Mouse (Mus musculus) olfactory bulb, adult 2 months (tissue): Measurements from ENCODE around the gene Arcn1. TPM values are rescaled to one million over a fixed set of nuclear protein-coding genes. Genes with fewer than 3 reads are reported as not detected.
A peak's percentile ranks its signal among the peaks of the same experiment; 100 is the strongest.

Experiments
- H3K27ac ChIP-seq: fragments of 200-500 bp; 2 replicates; pipeline ENCODE4 v1.5.1; 2012; ENCODE audit warnings: low read depth, low read length; ENCODE audit not compliant: insufficient read depth
- H3K4me1 ChIP-seq: fragments of 200-500 bp; 2 replicates; pipeline ENCODE4 v1.6.1; 2012; ENCODE audit warnings: low read length; ENCODE audit not compliant: control insufficient read depth, insufficient read depth
- H3K4me3 ChIP-seq: fragments of 200-500 bp; 2 replicates; pipeline ENCODE4 v1.5.1; 2012; ENCODE audit warnings: mild to moderate bottlenecking, low read depth, low read length, moderate library complexity; ENCODE audit not compliant: insufficient read depth
- CTCF ChIP-seq: fragments of 200-500 bp; IDR thresholded peaks from 2 replicates; pipeline ENCODE4 v1.5.1; 2012; ENCODE audit warnings: low read depth, mild to moderate bottlenecking, low read length, moderate library complexity; ENCODE audit not compliant: insufficient read depth
- POLR2A ChIP-seq: fragments of 200-500 bp; IDR thresholded peaks from 2 replicates; pipeline ENCODE4 v1.6.1; 2012; ENCODE audit warnings: mild to moderate bottlenecking, low read depth, low read length, moderate library complexity; ENCODE audit not compliant: insufficient read depth
- WGBS: fragments of 180-500 bp; shearing (Covaris S2); methylation state at CpG from one replicate; pipeline ENCODE4 v1.1.7; 2018; 5-methylcytosine and 5-hydroxymethylcytosine counted together
- polyA plus RNA-seq: library from polyadenylated mRNA; stranded (reverse); fragments of >200 nt; gene quantifications from 2 replicates; pipeline ENCODE4 v1.2.4, GENCODE M21; 2012; ENCODE audit warnings: low replicate concordance; ENCODE audit not compliant: missing spikeins, insufficient read depth, insufficient read length

The Arcn1 gene
- polyA plus RNA-seq, 1 experiment: 192 TPM

DNA sequence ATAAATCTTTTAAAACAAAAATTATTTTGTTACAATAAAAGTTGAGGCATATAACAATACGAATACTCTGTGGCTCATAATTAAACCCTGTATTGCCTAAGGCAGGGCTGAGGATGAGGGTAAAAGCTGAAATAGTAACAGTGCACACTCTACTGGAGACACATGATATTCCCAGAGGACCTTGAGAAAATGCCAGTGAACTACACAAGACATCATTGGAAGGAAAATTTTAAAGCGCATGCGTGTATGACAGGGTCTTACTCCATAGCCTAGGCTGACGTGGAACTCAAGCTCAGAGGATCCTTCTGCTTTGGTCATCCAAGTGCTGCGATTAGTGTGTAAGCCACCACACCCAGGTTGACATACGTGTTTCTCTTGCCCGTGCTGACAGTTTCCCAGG lies 19.2 kb downstream of the Arcn1 start:
- Histone ChIP-seq H3K4me3 (no peak overlapping the region), H3K4me1 (peaks cover 4% of the 10 kb centered on the region; the same call in 1 of the 2 replicates), H3K27ac (peak overlapping the region; percentile 57)
- TF ChIP-seq POLR2A (no peak), CTCF (no peak)
- WGBS: 79% methylated on average over 7 of the region's 7 CpGs

DNA sequence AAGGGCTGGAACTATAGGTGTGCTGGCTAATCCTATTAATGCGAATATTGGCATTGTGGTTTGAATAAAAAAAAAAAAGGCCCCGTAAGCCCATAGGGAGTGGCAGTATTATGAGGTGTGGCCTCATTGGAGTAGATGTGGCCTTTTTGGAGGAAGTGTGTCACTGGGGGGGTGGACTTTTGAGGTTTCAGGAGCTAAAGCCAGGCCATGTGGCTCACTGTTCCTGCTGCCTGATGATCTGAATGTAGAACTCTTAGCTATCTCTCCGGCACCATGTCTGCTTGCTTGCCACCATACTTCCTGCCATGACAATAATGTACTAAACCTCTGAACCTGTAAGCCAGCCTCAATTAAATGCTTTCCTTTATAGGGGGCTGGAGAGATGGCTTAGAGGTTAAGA lies 20.3 kb downstream of the Arcn1 start:
- peak overlapping the region; percentile 64 for H3K27ac ChIP-seq
- TF ChIP-seq CTCF (no peak), POLR2A (no peak)
- 52% methylated on average over 3 of the region's 3 CpGs for WGBS
- peaks cover 4% of the 10 kb centered on the region; the same call in 1 of the 2 replicates for H3K4me1 ChIP-seq
- no peak overlapping the region for H3K4me3 ChIP-seq

DNA sequence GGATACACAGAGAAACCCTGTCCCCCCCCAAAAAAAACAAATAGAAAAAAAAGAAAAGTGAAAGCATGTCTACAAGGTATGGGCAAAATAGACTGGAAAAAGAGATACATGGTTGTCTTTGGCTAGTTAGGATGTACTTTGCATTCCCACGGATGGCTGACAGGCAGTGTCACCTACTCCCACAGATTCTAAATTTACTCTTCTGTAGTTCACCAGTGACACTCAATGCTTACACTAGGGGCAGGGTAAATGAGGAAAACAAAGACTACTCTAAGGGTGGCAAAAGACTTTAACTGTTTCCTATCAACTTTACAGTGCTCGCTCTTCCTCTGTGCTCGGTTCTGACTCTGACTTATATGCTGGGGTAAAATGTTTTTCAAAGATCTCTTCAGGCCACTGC lies 21.0 kb downstream of the Arcn1 start:
- WGBS: 32% methylated on average over 3 of the region's 3 CpGs
- no peak overlapping the region; the same call in 1 of the 2 replicates for H3K27ac ChIP-seq

DNA sequence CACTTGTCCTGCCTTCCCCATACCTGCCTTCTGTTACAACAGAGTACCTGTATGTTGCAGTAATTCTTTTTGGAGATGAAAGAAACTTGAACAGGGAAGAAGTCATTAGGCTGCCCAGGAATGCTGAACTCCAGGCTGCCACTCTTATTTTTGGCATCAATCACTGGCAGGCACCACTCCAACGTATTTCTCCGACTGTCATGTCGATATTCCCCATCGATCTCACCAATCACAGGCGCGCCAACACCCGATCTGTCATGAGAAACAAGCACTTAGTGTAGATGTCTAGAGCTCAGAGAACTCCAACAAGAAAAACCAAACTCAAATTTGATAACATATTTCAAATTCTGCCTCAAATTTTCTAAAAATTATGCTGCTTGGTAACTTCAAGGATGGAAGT lies 22.3 kb downstream of the Arcn1 start:
- 83% methylated on average over 7 of the region's 7 CpGs for WGBS
- Histone ChIP-seq H3K4me3 (no peak overlapping the region), H3K4me1 (peaks cover 4% of the 10 kb centered on the region; the same call in 1 of the 2 replicates)

More for the DNA sequence above, 21.0 kb downstream of the Arcn1 start:
- Histone ChIP-seq H3K4me1 (peaks cover 4% of the 10 kb centered on the region; the same call in 1 of the 2 replicates), H3K4me3 (no peak overlapping the region)
- TF ChIP-seq CTCF: no peak
- no peak for TF ChIP-seq POLR2A

DNA sequence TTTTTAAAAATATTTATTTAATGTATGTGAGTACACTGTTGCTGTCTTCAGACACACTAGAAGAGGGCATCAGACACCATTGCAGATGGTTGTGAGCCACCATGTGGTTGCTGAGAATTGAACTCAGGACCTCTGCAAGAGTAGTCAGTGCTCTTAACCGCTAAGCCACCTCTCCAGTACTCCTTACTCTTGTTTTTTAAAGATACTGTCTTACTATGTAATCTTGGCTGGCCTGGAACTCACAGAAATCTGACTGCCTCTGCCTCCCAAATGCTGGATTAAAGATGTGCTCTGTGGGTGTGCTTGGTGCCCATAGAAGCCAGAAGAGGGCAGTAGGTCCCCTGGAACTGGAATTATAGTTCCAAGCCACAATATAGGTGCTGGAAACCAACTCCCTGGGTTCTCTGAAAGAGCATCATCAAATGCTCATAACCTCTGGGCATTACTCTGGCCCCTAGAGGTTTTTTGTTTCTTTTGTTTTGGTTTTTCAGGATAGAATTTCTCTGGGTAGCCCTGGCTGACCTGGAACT lies 26.9 kb downstream of the Arcn1 start:
- Histone ChIP-seq H3K4me3 (no peak overlapping the region), H3K4me1 (peaks cover 10% of the 10 kb centered on the region), H3K27ac (no peak overlapping the region)
- TF ChIP-seq CTCF: no peak
- no peak for TF ChIP-seq POLR2A
- 93% methylated on average over 1 of the region's 1 CpGs for WGBS

More for the DNA sequence above, 22.3 kb downstream of the Arcn1 start:
- TF ChIP-seq CTCF: no peak
- no peak for TF ChIP-seq POLR2A
- H3K27ac ChIP-seq: no peak overlapping the region

DNA sequence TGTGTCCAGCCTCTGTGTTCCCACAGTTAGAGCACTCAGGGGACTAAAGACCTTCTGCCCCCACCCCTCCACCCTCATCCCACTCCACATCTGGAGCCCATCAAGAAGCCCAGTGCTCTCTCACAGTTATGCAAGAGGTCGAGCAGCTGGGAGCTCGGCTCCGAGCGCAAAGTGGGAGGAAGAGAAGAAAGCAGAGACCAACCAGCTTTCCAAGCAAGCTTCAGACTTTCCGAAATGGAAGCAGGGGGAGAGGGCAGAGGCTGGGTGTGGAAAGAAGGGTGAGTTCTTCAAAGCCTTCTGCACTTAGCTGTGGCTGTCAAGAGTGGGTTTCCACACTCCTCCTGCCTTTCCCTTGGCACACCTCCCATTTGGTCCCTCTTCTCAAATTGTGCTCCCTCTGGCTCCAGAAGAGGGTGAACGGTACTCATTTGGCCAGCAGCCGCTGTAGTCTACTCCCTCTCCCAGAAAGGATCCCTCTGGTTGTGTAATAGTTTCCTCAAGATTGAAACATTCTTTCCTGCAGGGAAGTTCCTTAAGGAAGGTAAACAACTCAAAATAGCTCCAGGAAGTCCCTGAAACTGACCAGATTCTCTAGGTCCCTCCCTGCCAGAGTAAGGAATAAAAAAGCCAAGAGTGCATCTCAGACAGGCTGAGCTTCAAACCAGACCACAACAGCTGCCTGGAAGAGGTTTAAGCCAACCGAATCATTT lies 30.2 kb downstream of the Arcn1 start:
- WGBS: 18% methylated on average over 8 of the region's 8 CpGs
- peak overlapping the region; percentile 65 for H3K27ac ChIP-seq
- no peak overlapping the region for H3K4me3 ChIP-seq
- TF ChIP-seq POLR2A (no peak), CTCF (no peak)
- H3K4me1 ChIP-seq: peaks cover 31% of the 10 kb centered on the region

DNA sequence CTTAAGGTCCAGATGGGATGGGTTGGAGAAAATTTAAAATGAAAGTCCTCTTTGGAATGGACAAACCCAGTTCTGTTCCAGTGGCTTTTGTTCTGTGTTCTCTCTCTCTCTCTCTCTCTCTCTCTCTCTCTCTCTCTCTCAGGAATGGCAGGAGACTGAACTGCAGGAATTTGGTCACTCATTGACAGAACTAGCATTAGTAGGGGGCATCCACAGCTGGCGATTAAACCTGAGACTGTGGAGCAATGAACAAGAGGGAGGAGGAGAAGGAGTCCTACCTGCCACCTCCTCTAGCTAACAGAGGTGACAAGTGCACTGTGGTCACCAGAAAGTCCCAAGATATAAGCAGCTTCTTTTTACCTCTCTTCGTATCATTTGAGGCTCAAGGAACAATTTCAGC lies 31.3 kb downstream of the Arcn1 start:
- H3K4me1 ChIP-seq: peaks cover 34% of the 10 kb centered on the region
- 82% methylated on average over 2 of the region's 2 CpGs for WGBS
- H3K4me3 ChIP-seq: no peak overlapping the region
- TF ChIP-seq CTCF (no peak), POLR2A (no peak)
- H3K27ac ChIP-seq: no peak overlapping the region

DNA sequence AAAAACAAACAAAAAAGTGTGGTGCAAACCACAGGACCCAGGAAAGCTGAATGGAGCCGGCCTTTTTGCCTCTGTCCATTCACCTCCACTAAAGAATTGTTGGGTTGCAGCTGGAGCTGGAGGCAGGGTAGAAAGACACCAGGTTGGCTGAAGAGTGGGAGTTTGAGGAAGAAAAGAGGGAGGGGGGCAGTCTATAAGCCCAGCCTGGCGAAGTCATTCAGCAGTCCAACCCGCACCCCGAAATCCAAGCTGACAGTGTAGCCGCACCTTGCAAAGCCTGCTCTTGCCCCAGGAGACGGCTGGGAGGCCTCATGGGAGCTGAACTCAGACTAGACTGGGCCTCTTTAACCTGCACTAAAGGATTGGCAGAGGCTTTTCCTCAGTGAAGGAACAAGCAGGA lies 31.8 kb downstream of the Arcn1 start:
- no peak overlapping the region for H3K4me3 ChIP-seq
- peaks cover 34% of the 10 kb centered on the region for H3K4me1 ChIP-seq
- peak overlapping the region; percentile 30 for H3K27ac ChIP-seq
- 89% methylated on average over 6 of the region's 6 CpGs for WGBS
- TF ChIP-seq POLR2A (no peak), CTCF (no peak)
